Mouse (Mus musculus): Measurements from ENCODE around the gene Prr5.
"Not testable (repeated sequence)": the region's sequence is repeated elsewhere in the genome, so short reads cannot be mapped to it uniquely, and the experiment has no call there.

DNA sequence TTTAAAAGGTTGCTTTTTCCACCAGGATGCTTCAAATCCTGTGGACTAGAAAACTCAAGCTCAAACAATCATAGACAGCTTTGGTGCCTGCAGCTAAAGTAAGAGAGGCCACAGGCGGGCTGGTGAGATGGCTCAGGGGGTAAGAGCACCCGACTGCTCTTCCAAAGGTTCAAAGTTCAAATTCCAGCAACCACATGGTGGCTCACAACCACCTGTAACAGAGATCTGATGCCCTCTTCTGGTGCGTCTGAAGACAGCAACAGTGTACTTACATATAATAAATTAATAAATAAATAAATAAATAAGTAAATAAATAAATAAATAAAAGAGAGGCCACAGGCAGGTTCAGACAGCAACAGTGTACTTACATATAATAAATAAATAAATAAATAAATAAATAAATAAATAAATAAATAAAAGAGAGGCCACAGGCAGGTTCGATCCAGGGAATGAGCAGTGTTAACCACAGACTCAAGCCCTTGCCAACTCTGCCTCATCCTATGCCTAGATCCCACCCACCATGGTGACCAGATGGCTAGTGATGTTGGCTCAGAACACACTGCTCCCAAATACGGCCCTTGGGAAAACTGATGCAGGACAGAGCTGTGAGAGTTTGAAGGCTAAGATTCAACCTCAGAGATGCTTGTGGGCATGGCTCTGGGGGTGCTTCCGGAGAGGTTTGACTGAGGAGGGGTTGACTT, 48.3 kb downstream of the Prr5 start:
- not testable (repeated sequence) for TF ChIP-seq POLR2A (IDR thresholded peaks at IDR 0.05; ENCODE audit: insufficient read length, low read depth); POLR2AphosphoS2 (IDR thresholded peaks at IDR 0.05; ENCODE audit: insufficient read length, low read depth); E2F4 (IDR thresholded peaks at IDR 0.05; ENCODE audit: insufficient read depth); MYOD1 (IDR thresholded peaks at IDR 0.05; ENCODE audit: control insufficient read depth in 1 of 3, insufficient read length in 2 of 3, low read depth in 2 of 3); SRF (IDR thresholded peaks at IDR 0.05; ENCODE audit: control insufficient read depth, insufficient read length, low read depth); TCF12 (IDR thresholded peaks at IDR 0.05; ENCODE audit: insufficient read depth, poor library complexity, severe bottlenecking); MAX (IDR thresholded peaks at IDR 0.05; ENCODE audit: low read depth); CEBPB (IDR thresholded peaks at IDR 0.05; ENCODE audit: insufficient read depth, poor library complexity, severe bottlenecking); MYOG (IDR thresholded peaks at IDR 0.05; ENCODE audit: control insufficient read depth in 1 of 3, insufficient read depth in 1 of 3, insufficient read length in 2 of 3, low read depth in 2 of 3)
